Mouse (Mus musculus) intestine, embryonic 14.5 days (tissue): ENCODE data around the gene Pbx1. TPM values are rescaled to one million over a fixed set of nuclear protein-coding genes. Genes with fewer than 3 reads are reported as not detected.

Experiments used
- ATAC-seq: fragments of 200-750 bp; cut with Nextera tagmentation; replicated peaks from 2 replicates; pipeline ENCODE4 v1.8.0; 2017; ENCODE audit warnings: low read depth, moderate number of reproducible peaks, moderate TSS enrichment, moderate library complexity; ENCODE audit not compliant: low FRiP score, low TSS enrichment
- DNase-seq: peaks from one replicate; pipeline ENCODE4 v3.0.0-alpha.2; 2018; ENCODE audit warnings: low spot score
- H3K27ac ChIP-seq: fragments of 300-500 bp; sonication (generic); 2 replicates; pipeline ENCODE4 v1.5.1; 2014; ENCODE audit warnings: low read depth, mild to moderate bottlenecking, control low read depth
- H3K27me3 ChIP-seq: fragments of 300-500 bp; sonication (generic); replicated peaks from 2 replicates; pipeline ENCODE4 v1.6.1; 2014; ENCODE audit warnings: low read length, control low read depth; ENCODE audit not compliant: control insufficient read depth, insufficient read depth
- H3K36me3 ChIP-seq: fragments of 300-500 bp; sonication (generic); 2 replicates; pipeline ENCODE4 v1.6.1; 2014; ENCODE audit warnings: low read length, control low read depth; ENCODE audit not compliant: control insufficient read depth, insufficient read depth
- H3K4me1 ChIP-seq: fragments of 300-500 bp; sonication (generic); replicated peaks from 2 replicates; pipeline ENCODE4 v1.6.1; 2014; ENCODE audit warnings: low read length, control low read depth, mixed read lengths; ENCODE audit not compliant: control insufficient read depth, insufficient read depth
- H3K4me2 ChIP-seq: fragments of 300-500 bp; sonication (generic); 2 replicates; pipeline ENCODE4 v1.6.1; 2014; ENCODE audit warnings: low read length
- H3K4me3 ChIP-seq: fragments of 300-500 bp; sonication (generic); 2 replicates; pipeline ENCODE4 v1.5.1; 2014; ENCODE audit warnings: low read depth, low read length, control low read depth, mixed read lengths
- H3K9ac ChIP-seq: fragments of 300-500 bp; sonication (generic); 2 replicates; pipeline ENCODE4 v1.6.1; 2014; ENCODE audit warnings: mild to moderate bottlenecking, low read length
- H3K9me3 ChIP-seq: fragments of 300-500 bp; sonication (generic); 2 replicates; pipeline ENCODE4 v1.6.1; 2016; ENCODE audit warnings: low read length, control low read depth; ENCODE audit not compliant: control insufficient read depth
- WGBS: fragments of 180-500 bp; shearing (Covaris S2); extraction: QIAGEN DNeasy Blood & Tissue Kit; methylation state at CpG from one replicate; pipeline ENCODE4 v1.1.7; 2014; 5-methylcytosine and 5-hydroxymethylcytosine counted together
- polyA plus RNA-seq: library from polyadenylated mRNA; unstranded; fragments of >200 nt; fragmentation: Nextera tagmentation; extraction: Ambion mirVana; gene quantifications from 2 replicates; pipeline ENCODE4 v1.2.1, GENCODE M21; 2014

The Pbx1 gene
- polyA plus RNA-seq, 1 experiment from 2014 or later = 37.3 TPM

DNA sequence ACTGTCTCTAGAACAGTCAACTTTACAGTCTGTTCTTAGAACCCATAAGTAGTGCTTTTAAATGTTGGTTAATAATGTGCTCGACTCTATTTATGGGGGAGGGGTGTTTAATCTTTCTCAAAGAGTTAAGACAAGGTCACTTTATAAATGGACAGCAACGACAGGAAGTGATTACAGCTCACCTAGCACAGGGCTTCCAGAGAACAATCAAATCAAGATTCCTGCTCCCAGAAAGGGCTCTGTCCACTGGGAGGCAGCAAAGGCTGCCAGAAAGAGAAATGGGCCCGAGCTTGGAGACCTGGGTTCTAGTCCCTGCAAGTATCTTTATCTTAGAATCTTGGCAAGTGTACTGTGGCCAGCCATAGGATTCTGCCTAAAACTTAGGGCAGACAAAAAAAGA is 55.7 kb downstream of the Pbx1 start:
- H3K9me3 ChIP-seq = no peaks in the 10 kb centered on the region
- peaks cover 6% of the 10 kb centered on the region; the same call in 1 of the 2 replicates for H3K36me3 ChIP-seq
- no peak overlapping the region for H3K4me3 ChIP-seq
- WGBS = 36% methylated on average over 3 of the region's 3 CpGs
- DNase-seq = no peak
- no peak overlapping the region for H3K27ac ChIP-seq
- no peak overlapping the region for H3K9ac ChIP-seq
- no peak for ATAC-seq
- H3K27me3 ChIP-seq = no peaks in the 10 kb centered on the region
- H3K4me1 ChIP-seq = peaks cover 14% of the 10 kb centered on the region
- no peak overlapping the region for H3K4me2 ChIP-seq

DNA sequence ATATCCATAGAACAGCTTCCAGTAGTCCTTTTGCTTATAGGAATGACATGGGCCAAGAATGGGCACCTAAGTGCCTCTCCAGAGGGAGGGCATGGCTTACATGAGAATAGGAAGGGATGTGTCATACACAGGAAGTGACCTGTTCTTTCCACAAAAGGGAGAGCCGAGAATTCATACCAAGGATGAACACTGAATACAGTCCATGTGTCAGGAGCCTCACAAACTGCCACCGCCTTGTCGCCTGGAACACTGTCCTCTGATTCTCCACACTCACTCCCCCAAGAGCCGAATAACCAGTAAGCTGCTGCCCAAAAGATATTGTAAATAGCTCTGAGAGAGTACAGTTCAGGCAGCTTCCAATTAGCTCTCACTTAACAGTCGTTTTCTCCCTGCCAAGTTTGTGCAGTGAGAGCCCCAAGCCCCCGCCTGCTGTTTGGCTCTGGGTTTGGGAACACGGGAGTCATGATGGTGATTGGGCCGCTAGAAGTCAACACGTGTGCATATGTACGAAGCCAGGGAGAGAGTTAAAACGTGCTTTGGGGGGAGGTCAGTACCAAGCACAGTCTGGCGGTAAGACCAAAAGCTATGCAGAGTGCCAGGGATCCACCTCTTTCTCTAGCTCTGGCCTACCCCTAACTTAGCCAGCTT is 57.0 kb downstream of the Pbx1 start:
- no peaks in the 10 kb centered on the region for H3K27me3 ChIP-seq
- no peak overlapping the region for H3K27ac ChIP-seq
- no peaks in the 10 kb centered on the region for H3K9me3 ChIP-seq
- H3K4me2 ChIP-seq = no peak overlapping the region
- DNase-seq (no peak), ATAC-seq (no peak)
- H3K36me3 ChIP-seq = peaks cover 11% of the 10 kb centered on the region; the same call in 1 of the 2 replicates
- no peak overlapping the region for H3K4me3 ChIP-seq
- WGBS = 80% methylated on average over 12 of the region's 12 CpGs
- H3K4me1 ChIP-seq = peaks cover 1% of the 10 kb centered on the region; the same call in 1 of the 2 replicates
- H3K9ac ChIP-seq = no peak overlapping the region

DNA sequence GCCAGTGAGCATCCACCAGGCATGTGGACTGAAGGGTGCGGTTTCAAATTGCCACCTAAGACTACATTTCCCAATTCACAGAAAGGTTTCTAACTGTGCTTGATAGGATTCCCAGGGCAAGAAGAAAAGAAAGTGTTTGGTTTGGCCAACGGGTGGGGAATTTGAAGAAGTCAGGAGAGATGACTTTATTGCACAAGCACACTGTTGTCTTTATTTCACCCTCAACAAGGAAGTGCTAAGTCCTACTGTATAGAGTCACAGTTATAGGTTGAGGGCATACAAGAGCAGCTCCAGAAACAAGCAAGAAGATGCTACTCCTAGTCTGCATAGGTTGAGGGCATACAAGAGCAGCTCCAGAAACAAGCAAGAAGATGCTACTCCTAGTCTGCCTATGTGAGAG is 60.0 kb downstream of the Pbx1 start:
- WGBS = 80% methylated on average over 2 of the region's 2 CpGs
- H3K4me3 ChIP-seq = no peak overlapping the region
- H3K27ac ChIP-seq = no peak overlapping the region
- ATAC-seq (no peak), DNase-seq (no peak)
- no peaks in the 10 kb centered on the region for H3K9me3 ChIP-seq
- H3K4me2 ChIP-seq = no peak overlapping the region
- H3K4me1 ChIP-seq = no peaks in the 10 kb centered on the region; the same call in 1 of the 2 replicates
- H3K36me3 ChIP-seq = 0 out of 2 replicates have a peak, but pooled peaks cover 11% of the 10 kb centered on the region
- H3K9ac ChIP-seq = no peak overlapping the region
- no peaks in the 10 kb centered on the region for H3K27me3 ChIP-seq

- Histone ChIP-seq H3K4me3 (no peak overlapping the region), H3K27ac (no peak overlapping the region), H3K4me1 (no peaks in the 10 kb centered on the region; the same call in 1 of the 2 replicates), H3K36me3 (peaks cover 11% of the 10 kb centered on the region; the same call in 1 of the 2 replicates), H3K9me3 (no peaks in the 10 kb centered on the region), H3K4me2 (no peak overlapping the region), H3K9ac (no peak overlapping the region), H3K27me3 (no peaks in the 10 kb centered on the region)
- 90% methylated on average over 9 of the region's 9 CpGs for WGBS
- no peak for DNase-seq
- no peak for ATAC-seq
These were observed 61.1 kb downstream of the Pbx1 start for GRCm38 (mm10) chr1:168370966-168371365.

DNA sequence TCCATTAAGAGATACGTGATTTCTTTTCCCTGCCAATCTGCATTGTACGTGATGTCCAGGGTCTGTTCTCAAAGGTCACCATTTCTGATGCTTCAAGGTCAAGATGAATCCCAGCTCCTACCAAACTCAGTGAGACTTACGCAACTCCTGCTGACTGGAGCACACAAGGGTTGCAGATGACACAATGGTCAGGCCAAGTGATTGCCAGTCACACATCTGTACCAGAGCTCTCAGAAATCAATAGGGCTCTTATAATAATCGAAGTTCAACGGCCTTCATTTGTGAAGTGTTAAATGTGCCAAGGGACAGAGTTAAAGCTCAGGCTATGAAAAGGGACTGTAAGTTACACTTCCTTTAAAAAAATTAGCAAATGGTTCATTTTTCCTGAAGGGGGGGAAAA is 65.8 kb downstream of the Pbx1 start:
- no peak overlapping the region for H3K4me2 ChIP-seq
- no peaks in the 10 kb centered on the region for H3K9me3 ChIP-seq
- no peaks in the 10 kb centered on the region; the same call in 1 of the 2 replicates for H3K4me1 ChIP-seq
- 90% methylated on average over 5 of the region's 5 CpGs for WGBS
- peaks cover 20% of the 10 kb centered on the region; the same call in 1 of the 2 replicates for H3K36me3 ChIP-seq
- no peak overlapping the region for H3K27ac ChIP-seq
- ATAC-seq = no peak
- H3K4me3 ChIP-seq = no peak overlapping the region
- DNase-seq = no peak
- H3K9ac ChIP-seq = no peak overlapping the region
- H3K27me3 ChIP-seq = no peaks in the 10 kb centered on the region

DNA sequence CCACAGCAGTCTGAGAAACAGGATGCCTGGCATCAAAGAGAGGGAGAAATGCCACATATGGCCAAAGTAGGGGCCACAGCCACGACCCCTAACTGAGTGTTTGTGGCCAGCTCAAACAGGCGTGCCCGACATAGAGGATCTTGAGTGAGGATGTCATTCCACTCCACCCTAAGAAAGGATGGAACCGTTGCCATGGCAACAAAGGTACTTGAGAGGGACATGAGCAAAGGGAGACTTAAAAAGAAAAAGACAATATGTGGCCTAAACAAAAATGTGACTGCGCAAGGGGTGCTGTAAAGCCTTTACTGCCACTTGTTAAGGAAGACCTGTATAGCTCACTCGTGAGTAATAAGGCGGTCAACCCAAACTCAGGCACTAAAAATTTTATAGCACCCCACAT is 67.7 kb downstream of the Pbx1 start:
- Histone ChIP-seq H3K4me1 (no peaks in the 10 kb centered on the region; the same call in 1 of the 2 replicates), H3K4me3 (no peak overlapping the region), H3K36me3 (peaks cover 22% of the 10 kb centered on the region; the same call in 1 of the 2 replicates), H3K9ac (no peak overlapping the region), H3K9me3 (no peaks in the 10 kb centered on the region), H3K27ac (no peak overlapping the region), H3K27me3 (no peaks in the 10 kb centered on the region), H3K4me2 (no peak overlapping the region)
- DNase-seq (no peak), ATAC-seq (no peak)
- 80% methylated on average over 7 of the region's 7 CpGs for WGBS

DNA sequence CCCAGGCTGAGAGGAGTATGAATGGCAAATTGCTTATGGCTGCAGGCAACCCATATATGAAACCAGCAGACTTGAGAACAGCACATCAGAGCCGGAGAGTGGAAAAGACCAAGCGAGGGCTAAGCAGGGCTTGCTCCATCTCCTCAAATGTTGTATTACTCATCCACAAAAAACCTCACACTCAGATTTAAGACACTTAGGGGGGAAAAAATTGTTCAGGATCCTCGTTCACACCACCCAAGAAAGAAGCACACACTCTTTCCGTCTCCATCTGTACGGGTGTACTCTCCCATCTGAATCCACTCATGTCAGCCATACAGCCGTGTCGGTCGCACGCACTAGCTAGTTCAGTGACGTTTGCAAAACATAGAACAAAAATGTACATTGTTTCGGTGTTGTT is 69.0 kb downstream of the Pbx1 start:
- Histone ChIP-seq H3K4me2 (no peak overlapping the region), H3K9me3 (no peaks in the 10 kb centered on the region), H3K36me3 (peaks cover 22% of the 10 kb centered on the region; the same call in 1 of the 2 replicates), H3K4me1 (peaks cover 9% of the 10 kb centered on the region), H3K9ac (no peak overlapping the region), H3K27me3 (no peaks in the 10 kb centered on the region), H3K27ac (no peak overlapping the region), H3K4me3 (no peak overlapping the region)
- ATAC-seq (no peak), DNase-seq (no peak)
- WGBS = 97% methylated on average over 11 of the region's 11 CpGs

GRCm38 (mm10) chr1:168362464-168362863 is 69.6 kb downstream of the Pbx1 start:
- no peak overlapping the region for H3K4me3 ChIP-seq

More at GRCm38 (mm10) chr1:168362464-168362863, 69.6 kb downstream of the Pbx1 start:
- ATAC-seq = no peak
- no peaks in the 10 kb centered on the region for H3K9me3 ChIP-seq
- H3K4me2 ChIP-seq = no peak overlapping the region
- no peak for DNase-seq
- no peak overlapping the region for H3K9ac ChIP-seq
- H3K27ac ChIP-seq = no peak overlapping the region
- H3K27me3 ChIP-seq = no peaks in the 10 kb centered on the region
- peaks cover 15% of the 10 kb centered on the region for H3K4me1 ChIP-seq
- WGBS = 91% methylated on average over 10 of the region's 10 CpGs
- peaks cover 22% of the 10 kb centered on the region; the same call in 1 of the 2 replicates for H3K36me3 ChIP-seq
